Mouse (Mus musculus) kidney, postnatal 14 days (tissue): ENCODE measurements around the gene Cptp.
A peak's percentile ranks its signal among the peaks of the same experiment; 100 is the strongest.

Experiments used
- DNase-seq: peaks from one replicate; pipeline ENCODE4 v3.0.0; 2022; ENCODE audit warnings: mixed read lengths

Cptp gene

DNA sequence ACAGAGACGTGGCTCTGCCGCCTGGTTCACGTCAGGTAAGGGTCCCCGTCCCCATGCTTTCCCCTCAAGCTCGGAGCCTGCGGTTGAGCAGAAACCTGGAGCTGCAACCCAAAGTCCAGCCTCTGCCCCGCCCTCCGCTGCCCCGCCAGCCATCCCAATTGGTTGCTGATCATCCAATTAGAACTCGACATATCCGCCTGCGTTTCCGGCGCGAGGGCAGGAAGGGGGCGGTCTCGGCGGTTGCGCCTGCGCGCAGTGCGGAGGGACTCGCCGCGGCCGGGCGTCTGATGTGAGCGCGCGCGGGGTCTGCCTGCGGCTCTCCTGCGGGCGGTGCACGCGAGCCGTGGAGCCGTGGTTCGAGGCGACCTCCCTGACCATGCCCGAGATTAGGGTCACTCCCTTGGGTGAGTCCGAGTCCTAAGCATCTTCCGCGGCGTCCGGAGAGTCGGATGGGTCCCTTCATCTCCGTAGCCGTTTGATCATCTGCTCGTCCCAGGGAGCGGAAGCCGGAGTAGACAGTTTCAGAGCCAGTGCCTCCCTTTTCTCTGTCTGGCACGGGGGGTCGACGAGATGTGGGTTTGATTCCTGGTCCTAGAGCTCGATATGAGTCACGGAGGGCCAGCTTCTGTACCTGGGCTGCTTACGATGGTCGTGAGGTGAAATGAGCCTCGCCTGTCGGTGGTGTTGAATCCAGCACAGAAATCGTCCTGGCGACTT lies at the start of gene Cptp, which contains the start of gene Ints11:
TSS of gene Cptp (minus strand) at position 124 of the 717 bp plus-strand sequence.
TSS of gene Ints11 (plus strand) at position 230 of the 717 bp plus-strand sequence.
- DNase-seq: peak; percentile 98

DNA sequence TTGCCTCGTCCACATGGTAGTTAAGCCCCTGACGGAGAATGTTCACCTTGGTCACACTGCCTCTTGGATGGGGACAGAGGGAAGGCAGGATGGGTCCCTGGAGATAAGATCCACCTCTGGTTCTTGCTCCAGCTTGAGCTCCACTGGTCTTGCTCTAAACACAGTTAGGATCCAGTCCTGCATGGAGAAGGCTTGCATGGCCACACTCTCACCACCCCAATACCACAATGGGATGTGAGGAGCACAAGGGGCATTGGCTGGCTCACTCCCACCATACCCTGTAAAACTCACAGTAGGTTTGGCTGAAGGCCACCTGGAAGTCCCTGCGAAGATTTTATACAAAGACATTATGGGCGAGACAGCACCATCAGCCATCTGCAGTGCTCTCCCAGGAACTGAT lies 39.5 kb upstream of the Cptp start:
- no peak for DNase-seq

DNA sequence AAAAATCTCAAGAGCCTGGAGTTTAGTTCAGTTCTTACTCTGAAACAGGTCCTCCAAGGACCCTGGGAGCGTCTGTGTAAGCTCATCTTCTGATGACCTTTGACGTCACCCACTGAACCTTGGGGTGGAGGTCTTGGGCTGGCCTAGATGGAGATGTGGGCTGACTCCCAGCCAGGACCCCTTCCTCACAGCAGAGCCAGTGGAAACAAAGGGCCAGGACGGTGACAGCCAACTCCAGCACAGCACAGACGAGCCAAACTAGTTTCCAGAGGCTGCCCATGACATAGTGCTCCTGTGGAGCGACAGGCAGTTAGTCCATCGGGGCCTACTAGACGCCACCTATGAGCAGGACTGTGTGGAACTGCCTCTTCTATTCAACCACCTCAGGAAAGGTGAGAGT lies 39.0 kb upstream of the Cptp start:
- DNase-seq: peak; percentile 0

DNA sequence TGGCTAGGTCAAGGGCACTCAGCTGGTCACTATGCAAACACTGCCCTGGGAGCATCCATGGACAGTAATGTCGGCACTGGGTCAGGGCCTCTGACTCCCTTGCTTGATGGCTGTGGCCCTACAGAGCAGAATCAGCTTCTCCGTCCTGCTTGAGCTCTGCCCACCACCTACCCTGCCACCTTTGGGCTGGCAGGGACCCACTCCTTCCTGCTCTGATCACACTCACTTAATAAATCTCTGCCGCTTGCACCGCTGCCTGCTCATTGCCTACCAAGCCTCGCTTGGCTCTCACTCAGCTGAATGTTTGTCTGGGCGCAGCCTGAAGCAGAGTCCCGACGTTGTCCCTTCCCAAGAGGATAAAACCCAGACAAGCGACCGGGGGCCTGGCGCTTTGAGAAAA lies 37.8 kb upstream of the Cptp start:
- DNase-seq: no peak

DNA sequence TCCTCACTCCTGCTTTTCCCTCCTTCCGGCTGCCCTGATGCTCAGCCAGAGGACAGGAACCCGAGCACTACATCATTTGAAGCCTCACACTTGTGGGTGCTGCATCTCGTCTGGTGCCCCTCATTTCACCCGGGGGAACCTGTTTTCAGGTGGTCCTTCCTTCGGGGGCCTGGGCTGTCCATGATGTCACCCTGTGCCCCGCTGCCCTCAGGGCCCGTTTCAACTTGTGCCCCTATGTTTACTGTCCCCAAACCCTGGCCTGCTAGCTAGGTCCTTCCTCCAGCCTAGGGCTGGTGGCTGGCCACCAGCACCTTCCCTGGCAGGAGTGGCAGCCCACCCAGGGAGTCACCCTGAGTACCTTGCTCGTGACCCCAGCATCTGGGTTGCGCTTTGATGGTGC lies 36.9 kb upstream of the Cptp start:
- peak; percentile 1 for DNase-seq

DNA sequence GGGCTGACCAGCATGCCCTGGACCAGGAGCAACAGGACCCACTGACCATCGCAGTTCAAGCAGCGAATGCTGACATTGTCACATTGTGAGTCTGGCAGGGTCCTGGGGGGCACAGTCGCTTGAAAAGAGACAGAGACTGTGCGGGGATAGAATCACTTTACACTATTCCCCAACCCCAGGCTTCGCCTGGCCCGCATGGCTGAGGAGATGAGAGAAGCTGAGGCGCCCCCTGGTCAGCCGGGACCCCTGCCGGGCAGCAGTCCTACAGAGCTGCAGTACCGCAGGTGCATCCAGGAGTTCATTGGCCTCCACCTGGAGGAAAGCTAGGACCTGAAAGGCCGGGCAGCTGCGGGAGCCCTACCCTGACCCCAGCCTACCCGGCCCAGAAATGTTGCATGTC lies 36.4 kb upstream of the Cptp start:
- no peak for DNase-seq

DNA sequence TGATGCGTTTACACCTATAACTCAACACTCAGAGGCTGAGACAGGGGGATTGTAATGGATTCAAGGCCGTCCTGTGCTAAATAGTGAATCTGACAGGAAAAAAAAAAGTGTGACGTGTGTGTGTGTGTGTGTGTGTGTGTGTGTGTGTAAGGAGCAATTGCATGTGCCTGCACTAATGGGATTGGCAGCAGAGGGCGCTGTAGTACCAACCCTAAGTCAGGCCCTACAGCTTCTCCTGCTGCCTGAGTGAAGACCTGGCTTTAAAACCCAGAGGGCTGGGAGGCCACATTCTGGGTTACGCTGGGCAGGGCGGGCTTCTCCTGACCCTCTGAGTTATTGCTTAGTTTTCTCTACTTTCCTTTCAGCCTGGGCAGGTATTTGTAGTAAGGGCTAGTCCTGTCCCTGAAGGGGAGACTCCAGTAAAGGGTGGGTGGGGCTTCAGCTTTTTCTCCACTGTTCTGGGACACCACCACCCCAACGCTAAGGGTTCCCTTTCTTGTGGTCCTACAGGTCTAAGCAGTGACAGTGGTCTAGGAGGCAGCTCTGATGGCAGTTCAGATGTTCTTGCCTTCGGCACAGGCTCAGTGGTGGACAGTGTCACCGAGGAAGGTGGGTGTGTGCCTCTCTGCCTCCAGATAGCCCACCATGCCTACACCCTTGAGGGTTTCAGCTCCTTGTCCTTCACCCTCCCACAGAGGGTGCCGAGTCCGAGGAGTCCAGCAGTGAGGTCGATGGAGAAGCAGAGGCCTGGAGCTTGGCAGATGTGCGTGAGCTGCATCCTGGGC lies 35.3 kb upstream of the Cptp start:
- peak; percentile 29 for DNase-seq

DNA sequence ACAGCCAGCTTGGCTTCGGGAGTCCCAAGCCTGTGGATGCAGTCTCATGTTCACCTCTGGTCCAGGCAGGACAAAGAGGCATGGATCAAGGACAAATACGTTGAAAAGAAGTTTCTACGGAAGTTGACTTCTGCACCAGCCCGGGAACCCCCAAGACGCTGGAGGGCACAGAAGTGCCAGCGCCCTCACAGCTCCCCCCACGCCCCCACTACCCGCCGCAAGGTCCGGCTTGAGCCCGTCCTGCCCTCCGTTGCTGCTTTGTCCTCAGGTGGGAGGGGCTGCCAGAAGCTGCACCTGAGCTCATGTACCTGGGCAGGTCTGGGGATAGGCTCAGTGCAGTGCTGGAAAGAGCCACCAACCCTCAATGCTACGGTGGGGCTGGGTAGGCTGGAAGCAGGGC lies 34.0 kb upstream of the Cptp start:
- peak; percentile 1 for DNase-seq

DNA sequence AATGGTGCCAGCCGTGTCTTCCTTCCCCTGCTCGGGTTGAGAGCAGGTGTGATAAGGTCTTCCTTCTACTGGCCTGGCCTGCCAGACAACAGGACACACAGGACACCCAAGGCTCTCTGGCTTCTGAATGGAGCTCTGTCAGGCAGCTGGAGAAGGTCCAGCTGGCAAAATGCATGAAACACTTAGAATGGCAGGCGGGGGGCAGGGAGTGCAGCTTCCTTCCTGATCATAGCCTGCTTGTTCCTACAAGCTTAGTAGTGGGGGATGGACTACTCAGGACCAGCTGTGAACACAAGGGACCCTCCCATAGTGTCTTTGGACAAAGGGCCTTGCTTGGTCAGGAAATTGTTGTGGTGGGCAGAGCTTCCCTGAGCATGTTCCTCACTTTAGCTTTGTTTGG lies 32.0 kb upstream of the Cptp start:
- DNase-seq: peak; percentile 69

DNA sequence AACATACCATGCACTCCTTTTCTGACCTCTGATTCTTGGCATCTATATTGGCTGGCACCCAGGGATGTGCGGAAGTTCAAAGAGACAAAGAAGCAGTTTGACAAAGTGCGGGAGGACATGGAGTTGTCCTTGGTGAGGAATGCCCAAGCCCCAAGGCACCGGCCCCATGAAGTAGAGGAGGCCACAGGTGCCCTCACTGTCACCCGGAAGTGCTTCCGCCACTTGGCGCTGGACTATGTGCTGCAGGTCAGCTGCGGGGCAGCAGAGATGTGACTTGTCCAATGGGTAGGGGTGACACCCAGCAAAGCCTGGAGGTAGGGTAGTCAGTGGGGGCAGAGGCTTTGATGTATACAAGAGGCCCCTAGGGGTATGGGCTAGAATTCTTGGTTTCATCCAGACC lies 30.1 kb upstream of the Cptp start:
- no peak for DNase-seq

DNA sequence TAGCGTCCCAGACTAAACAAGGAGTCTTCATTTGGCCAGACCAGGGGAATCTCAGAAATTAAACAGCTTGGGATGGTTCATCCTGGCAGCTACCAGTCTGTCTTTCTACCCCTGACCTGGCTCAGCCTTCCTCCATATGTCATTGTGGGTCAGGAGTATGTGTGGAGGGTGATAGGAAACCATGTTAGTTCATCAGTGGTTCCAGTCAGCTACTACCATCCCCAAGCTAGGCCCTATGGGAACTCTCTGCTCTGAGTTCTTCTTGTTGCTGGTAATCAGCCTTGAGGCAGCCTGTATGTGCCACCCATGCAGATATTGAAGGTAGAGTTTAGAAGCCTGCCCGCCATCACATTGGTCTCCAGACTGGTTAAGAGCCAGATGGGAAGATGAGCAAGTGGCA lies 29.1 kb upstream of the Cptp start:
- no peak for DNase-seq

DNA sequence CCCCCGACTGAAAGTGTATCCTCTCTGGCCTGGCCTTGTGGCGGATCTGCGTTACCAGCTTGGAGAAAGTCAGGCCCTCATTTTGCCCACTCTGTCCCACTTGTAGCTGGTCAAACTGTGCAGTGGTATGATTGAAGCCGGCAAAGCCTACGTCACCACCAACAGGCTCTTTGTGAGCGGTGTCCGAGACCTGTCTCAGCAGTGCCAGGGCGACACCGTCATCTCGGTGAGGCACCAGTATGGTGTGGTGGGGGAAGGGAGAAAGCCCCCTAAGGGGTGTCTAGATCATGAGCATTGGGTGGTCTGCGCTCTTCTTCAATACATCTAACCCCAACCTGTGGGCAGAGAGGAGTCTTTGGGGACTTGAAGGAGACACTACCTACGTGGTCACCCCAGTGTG lies 27.2 kb upstream of the Cptp start:
- DNase-seq: no peak

DNA sequence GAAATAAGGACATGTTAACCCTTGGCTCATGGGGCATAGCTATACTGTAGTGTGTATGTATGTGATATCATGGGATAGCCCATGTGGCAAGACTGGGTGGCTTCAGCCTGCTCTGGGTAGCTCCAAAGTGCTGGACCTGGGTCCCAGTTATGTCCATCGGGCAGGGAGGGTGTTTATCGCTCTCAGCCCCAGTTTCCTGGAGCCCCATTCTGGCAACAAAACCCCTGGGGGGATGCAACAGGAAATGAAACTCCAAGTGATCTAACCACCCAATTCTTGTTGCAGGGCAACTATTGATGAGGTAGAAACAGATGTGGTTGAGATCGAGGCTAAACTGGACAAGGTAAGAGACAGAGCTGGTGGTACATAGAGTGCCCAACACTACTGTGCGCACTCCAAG lies 26.6 kb upstream of the Cptp start:
- DNase-seq: no peak

DNA sequence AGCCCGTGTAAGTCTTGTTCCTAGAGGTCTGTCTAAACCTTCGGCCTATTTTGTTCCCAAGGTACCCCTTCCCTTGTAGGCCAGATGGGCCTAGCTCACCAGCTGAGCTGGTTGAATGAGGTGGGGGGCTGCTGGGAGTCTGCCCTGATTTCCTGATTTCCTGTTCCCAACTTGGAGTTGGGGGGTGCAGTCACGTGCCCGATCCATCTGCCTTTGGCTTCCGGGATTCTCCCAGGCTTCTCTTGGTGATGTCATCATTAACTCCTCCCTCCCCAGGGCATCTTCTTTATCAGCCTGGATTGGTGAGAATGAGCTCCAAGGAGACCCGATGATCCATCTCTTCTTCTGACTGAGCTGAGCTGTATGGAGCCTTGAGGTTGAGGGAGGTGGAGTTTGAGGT lies 26.0 kb upstream of the Cptp start:
- peak; percentile 66 for DNase-seq

DNA sequence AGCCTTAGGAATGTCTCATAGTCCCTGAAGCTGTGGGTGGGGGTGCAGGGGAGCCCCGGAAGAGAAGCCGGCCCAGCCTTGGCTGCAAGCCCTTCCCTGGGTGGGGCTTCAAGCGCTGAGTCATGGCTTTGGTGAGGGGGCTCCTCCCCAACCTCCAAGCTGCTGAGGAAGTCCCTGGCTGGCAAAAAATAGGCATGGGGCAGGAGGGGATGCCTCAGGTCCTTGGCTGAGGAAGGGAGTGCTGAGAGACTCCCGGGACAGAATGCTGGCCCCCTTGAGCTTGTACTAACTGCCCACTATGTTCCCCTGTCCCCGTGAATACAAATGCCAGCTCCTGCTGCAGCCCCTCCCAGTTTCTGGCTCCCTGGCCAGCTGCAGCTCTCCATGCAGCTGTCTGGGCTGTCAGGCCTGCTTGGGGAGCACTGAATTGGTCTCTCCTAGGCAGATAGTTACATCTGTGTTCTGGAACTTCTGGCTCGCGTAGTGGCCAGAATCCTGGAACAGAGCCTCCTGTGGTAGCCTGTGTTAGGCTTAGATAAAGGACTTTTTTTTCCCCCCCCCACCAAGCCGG lies 25.2 kb upstream of the Cptp start:
- peak; percentile 67 for DNase-seq

DNA sequence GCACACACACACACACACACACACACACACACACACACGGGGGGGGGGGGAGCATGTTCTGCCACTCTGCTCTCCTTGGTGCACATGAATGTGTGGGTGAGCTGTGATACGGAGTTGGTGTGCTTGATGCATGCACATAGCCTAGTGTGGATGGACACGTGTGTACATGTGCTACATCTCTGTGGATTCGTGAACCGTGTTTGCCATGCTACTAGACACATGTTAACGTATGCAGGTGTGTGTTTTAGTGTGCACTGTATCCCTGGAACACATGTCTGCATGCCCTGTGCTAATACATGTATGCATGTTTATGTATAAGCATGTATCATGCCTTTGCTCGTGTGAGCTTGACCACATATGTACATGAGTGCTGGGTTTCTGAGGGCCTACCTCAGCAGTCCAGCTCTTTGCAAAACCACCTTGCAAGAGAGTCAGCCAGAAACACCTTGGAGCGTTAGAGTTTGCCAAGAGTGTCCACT lies 24.0 kb upstream of the Cptp start:
- no peak for DNase-seq

DNA sequence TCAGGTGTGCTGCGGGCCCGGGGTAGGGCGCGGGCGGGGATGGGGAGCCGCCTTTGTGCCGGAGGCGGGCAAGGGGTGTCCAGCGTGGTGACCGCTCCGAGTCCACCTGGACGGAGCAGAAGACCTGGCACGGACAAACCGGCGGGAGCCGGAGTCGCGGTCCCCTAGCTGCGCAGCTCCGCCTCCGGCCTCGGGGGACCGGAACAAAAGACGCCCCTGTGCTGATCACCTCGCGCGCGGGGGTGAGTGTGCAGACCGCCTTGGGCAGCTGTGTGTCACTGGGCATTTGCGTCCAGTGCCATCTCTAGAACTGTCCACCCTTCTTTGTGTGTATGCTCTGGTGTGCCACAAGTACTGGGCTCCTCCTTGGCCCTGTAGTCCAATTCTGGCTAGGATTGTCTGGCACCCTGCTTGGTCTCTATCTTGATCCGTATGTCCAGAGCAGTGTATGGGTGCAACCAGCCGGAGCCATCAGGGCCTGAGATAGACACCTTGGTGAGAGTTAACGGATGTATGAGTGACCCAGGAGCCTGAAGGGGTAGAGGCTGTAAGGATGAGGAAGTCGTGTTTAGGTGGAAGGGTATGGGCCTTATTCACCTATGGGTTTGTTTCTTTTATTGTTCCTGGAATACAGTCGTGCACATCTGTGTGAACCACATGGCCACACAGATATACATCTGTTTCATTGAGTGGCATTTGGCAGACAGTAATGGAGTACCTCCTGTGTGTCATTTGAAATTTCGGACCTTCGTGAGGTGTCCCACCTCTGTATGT lies 23.4 kb upstream of the Cptp start:
- DNase-seq: no peak

DNA sequence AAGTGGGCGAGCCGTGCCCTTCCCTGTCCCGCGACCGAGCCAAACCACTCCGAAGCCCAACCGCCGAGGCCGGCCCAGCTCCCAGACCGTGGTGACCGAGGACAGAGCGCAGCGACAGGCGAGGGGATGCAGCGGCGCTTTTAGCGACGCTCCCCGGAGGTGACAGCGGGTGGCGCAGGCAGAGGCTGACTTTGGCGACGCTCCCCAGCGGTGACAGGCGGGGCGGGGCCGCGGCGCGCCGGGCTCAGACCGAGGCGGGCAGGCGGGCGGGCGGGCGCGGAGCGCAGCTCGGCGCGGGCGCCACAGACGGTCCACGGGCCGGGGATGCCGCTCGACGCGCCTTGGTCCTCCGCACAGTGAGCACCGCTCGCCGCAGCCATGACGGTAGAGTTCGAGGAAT lies 22.8 kb upstream of the Cptp start:
- DNase-seq: peak; percentile 91

DNA sequence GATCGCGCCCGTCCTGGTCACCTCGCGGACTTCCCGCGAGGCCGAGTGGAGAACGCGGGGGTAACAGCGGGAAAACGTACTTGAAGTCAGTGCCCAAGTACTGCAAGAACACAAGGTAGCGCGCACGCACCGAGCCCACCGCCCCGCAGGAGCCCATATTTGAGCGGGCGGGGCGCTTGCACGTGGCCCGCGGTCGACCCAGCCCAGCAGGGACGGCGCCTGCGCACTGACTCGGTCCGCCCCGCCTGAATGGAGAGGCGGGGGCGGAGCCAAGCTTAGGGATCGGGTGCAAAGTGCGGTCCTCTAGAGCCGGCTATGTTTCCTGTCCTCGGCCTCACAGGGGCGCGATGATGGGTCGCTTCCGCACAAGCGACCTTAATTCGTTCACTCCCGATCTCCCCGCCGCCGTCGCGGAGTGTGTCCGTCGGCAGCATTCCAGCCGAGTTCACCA lies 22.3 kb upstream of the Cptp start, which contains the start of the genes Pusl1 and Acap3:
TSS of gene Pusl1 (minus strand) at position 231 of the 451 bp plus-strand sequence.
TSS of gene Acap3 (plus strand) at position 272 of the 451 bp plus-strand sequence.
- peak; percentile 98 for DNase-seq

DNA sequence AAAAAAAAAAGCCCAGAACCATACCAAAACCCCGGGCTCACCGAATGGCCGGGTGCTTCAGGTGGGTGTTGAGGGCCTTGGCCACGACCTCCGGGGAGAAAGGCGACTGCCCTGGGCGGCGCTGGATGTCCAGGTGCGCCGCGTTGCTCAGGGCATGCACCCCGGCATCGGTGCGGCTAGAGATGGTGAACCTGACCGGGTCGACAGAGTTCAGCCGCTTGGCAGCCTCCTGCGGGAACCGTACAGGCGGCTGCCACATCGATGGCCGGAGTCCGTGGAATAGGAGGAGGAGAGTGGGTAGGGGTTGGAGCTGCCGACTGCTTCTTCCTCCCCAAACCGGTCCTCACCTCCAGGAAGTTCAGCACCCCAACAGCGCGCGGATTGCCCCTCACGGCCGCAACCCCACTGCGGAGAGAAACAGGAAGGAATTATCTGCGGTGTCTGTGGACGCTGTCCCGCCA lies 21.8 kb upstream of the Cptp start:
- peak; percentile 29 for DNase-seq

DNA sequence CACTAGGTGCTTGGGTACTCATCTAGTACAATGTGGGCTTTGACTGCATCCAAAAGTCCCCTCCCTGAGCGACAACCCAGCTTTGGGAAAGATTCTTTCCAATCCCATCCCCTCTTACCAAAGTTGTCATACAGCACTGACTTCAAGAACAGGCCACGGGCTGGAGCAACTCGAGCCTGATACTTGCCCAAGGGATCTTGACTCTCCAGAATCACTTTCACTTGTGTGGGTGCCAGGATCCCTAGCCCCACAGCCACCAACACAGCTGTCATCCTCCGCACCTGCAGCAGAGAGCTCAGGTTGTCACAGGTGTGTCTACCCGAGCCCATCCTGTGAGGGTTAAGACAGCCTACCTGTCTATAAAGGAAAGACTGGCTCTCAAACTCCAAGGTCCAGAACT lies 20.1 kb upstream of the Cptp start:
- DNase-seq: no peak

DNA sequence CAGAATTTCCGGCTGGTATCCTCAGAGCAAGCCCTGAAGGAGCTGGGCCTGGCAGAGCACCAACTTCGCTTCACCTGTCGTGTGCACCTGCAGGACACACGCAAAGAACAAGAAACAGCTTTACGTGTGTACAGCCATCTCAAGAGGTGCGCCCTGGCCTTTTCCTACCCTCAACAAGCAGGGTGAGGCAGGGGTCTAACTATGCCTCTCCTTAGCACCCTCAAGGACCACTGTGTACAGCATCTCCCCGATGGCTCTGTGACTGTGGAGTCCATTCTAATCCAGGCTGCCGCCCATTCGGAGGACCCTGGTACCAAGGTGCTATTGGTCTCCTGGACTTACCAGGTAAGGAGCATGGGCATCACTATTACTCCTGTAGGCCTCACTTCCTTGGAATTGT lies 18.9 kb upstream of the Cptp start:
- DNase-seq: no peak

DNA sequence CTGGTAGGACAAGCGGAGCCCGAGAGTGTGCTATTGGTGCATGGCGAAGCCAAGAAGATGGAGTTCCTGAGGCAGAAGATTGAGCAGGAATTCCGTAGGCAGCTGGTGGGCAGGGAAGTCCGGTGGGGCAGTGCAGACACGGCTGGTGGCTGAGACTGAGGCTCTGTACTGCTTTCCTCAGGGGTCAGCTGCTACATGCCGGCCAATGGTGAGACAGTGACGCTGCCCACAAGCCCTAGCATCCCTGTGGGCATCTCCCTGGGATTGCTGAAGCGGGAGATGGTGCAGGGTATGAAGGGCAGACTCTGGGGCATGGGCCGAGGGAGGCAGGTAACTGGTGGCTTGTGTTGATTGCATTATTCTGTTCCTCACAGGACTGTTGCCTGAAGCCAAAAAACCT lies 18.4 kb upstream of the Cptp start:
- no peak for DNase-seq
